Mouse (Mus musculus): Measurements from ENCODE around the gene Hoxc6. TPM values are rescaled to one million over a fixed set of nuclear protein-coding genes. Genes with fewer than 3 reads are reported as not detected.
A peak's percentile ranks its signal among the peaks of the same experiment; 100 is the strongest.

The Hoxc6 gene
- total RNA-seq, 1 experiment = 0.58 TPM

DNA sequence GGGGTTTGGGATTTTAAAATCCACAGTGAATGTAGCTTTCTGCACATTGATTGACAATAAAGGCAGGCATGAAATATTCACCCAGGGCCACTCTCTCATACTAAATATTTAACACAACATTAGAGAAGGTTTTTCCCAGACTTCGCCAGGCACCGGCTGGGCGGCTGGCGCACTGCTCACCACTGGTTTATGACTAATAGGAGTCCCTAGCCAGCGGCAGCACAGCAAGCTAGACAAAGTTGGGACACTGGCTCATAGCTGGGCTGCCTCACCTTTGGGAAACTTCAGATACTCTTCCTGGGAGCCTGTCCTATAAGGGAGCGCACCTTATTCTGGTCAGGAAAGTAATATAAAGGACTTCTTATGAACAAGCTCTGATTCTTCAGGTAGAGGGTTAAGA is 44.5 kb upstream of the Hoxc6 start:
- Histone ChIP-seq H3K27ac (ENCODE audit: insufficient read depth, low read depth, low read length, poor library complexity, severe bottlenecking) (no peak overlapping the region), H3K4me3 (ENCODE audit: insufficient read depth in 1 of 2, low read depth in 1 of 2, low read length in 2 of 2, poor library complexity in 1 of 2, severe bottlenecking in 1 of 2) (no peak overlapping the region), H3K36me3 (ENCODE audit: control insufficient read depth, insufficient read depth, low read length, poor library complexity, severe bottlenecking) (no peaks in the 10 kb centered on the region), H3K4me1 (ENCODE audit: control insufficient read depth in 2 of 2, insufficient read depth in 2 of 2, low read length in 2 of 2, poor library complexity in 1 of 2) (peaks cover 0 to 6% of the 10 kb centered on the region in 2 experiments; a peak in 1 of 4 replicates), H3K9me3 (ENCODE audit: control insufficient read depth, insufficient read depth, low read depth, low read length) (no peaks in the 10 kb centered on the region), H3K9ac (ENCODE audit: insufficient read depth, low read depth, low read length, poor library complexity, severe bottlenecking) (no peak overlapping the region)
- in situ Hi-C loops (cut with MboI; ENCODE audit: low sequenced_read_pairs in 2 of 2, unreplicated experiment in 2 of 2) = no loop called here
- DNase-seq (ENCODE audit: low read depth, low spot score) = no peak
- TF ChIP-seq ZNF384 (IDR thresholded peaks at IDR 0.05; ENCODE audit: low read depth, low read length) (no peak), MAFK (IDR thresholded peaks at IDR 0.05; ENCODE audit: insufficient read depth, low read depth, low read length) (no peak), ZC3H11A (IDR thresholded peaks at IDR 0.05; ENCODE audit: borderline replicate concordance, low read depth, low read length) (no peak), CHD2 (IDR thresholded peaks at IDR 0.05; ENCODE audit: low read depth, low read length) (no peak), HCFC1 (IDR thresholded peaks at IDR 0.05; ENCODE audit: borderline replicate concordance, insufficient read depth, low read length) (no peak)

DNA sequence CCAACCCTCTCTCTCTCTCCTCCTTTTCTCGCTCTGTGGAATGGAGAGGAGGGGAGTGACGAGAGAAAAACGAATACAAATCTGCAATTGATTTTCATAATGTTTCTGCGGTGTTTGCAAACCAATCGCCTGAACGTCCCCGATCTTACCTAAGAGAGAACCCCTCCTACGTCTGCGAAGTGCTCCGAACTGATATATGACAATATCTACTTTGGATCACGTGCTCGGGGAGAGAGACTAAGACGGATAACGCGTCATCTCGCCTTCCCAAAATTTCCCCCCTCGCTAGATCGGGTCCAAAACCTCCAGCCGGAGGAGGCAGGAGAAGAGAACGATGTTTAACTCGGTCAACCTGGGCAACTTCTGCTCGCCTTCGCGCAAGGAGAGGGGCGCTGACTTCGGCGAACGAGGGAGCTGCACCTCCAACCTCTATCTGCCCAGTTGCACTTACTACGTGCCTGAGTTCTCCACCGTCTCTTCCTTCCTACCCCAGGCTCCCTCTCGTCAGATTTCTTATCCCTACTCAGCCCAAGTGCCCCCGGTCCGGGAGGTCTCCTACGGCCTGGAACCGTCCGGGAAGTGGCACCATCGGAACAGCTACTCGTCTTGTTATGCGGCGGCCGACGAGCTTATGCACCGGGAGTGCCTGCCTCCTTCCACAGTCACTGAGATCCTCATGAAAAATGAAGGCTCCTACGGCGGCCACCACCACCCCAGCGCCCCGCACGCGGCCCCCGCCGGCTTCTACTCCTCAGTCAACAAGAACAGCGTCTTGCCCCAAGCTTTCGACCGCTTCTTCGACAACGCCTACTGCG is 43.7 kb upstream of the Hoxc6 start, which contains the start of gene Hoxc11:
TSS of gene Hoxc11 (plus strand) at position 236 of the 815 bp plus-strand sequence.
- peak within 1 kb of the TSS in 1 of 2 experiments; percentile 15; a peak in 2 of 4 replicates for H3K4me3 ChIP-seq (ENCODE audit: insufficient read depth in 1 of 2, low read depth in 1 of 2, low read length in 2 of 2, poor library complexity in 1 of 2, severe bottlenecking in 1 of 2)
- in situ Hi-C loops (cut with MboI; ENCODE audit: low sequenced_read_pairs in 2 of 2, unreplicated experiment in 2 of 2) = no loop called here
- H3K27ac ChIP-seq (ENCODE audit: insufficient read depth, low read depth, low read length, poor library complexity, severe bottlenecking) = no peak within 1 kb of the TSS

DNA sequence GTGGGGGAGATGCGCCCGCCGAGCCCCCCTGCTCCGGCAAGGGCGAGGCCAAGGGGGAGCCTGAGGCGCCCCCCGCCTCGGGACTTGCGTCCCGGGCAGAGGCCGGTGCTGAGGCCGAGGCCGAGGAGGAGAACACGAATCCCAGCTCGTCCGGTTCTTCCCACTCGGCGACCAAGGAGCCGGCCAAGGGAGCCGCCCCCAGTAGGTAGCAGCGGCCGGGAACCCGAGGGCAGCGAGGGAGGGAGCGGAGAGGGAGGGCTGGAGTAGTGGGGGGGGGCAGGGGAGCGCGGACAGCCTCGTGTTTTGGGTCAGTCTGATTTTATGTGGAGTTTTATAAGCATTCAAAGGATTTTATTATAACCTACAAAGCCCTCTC is 43.1 kb upstream of the Hoxc6 start:
- Histone ChIP-seq H3K9me3 (ENCODE audit: control insufficient read depth, insufficient read depth, low read depth, low read length) (no peaks in the 10 kb centered on the region), H3K4me1 (ENCODE audit: control insufficient read depth in 2 of 2, insufficient read depth in 2 of 2, low read length in 2 of 2, poor library complexity in 1 of 2) (peaks cover 0 to 6% of the 10 kb centered on the region in 2 experiments; a peak in 1 of 4 replicates), H3K27ac (ENCODE audit: insufficient read depth, low read depth, low read length, poor library complexity, severe bottlenecking) (no peak overlapping the region), H3K4me3 (ENCODE audit: insufficient read depth in 1 of 2, low read depth in 1 of 2, low read length in 2 of 2, poor library complexity in 1 of 2, severe bottlenecking in 1 of 2) (peak overlapping the region in 1 of 2 experiments; percentile 15; a peak in 2 of 4 replicates), H3K36me3 (ENCODE audit: control insufficient read depth, insufficient read depth, low read length, poor library complexity, severe bottlenecking) (no peaks in the 10 kb centered on the region), H3K9ac (ENCODE audit: insufficient read depth, low read depth, low read length, poor library complexity, severe bottlenecking) (no peak overlapping the region)
- in situ Hi-C loops (cut with MboI; ENCODE audit: low sequenced_read_pairs in 2 of 2, unreplicated experiment in 2 of 2) = no loop called here
- DNase-seq (ENCODE audit: low read depth, low spot score) = no peak
- TF ChIP-seq ZNF384 (IDR thresholded peaks at IDR 0.05; ENCODE audit: low read depth, low read length) (no peak), CHD2 (IDR thresholded peaks at IDR 0.05; ENCODE audit: low read depth, low read length) (no peak), ZC3H11A (IDR thresholded peaks at IDR 0.05; ENCODE audit: borderline replicate concordance, low read depth, low read length) (no peak), MAFK (IDR thresholded peaks at IDR 0.05; ENCODE audit: insufficient read depth, low read depth, low read length) (no peak), HCFC1 (IDR thresholded peaks at IDR 0.05; ENCODE audit: borderline replicate concordance, insufficient read depth, low read length) (no peak)

More for the DNA sequence above, 43.7 kb upstream of the Hoxc6 start, which contains the start of gene Hoxc11:
- H3K4me1 ChIP-seq (ENCODE audit: control insufficient read depth in 2 of 2, insufficient read depth in 2 of 2, low read length in 2 of 2, poor library complexity in 1 of 2) = peaks cover 0 to 6% of the 10 kb centered on the region in 2 experiments; a peak in 1 of 4 replicates
- DNase-seq (ENCODE audit: low read depth, low spot score) = no peak
- H3K9ac ChIP-seq (ENCODE audit: insufficient read depth, low read depth, low read length, poor library complexity, severe bottlenecking) = no peak within 1 kb of the TSS
- TF ChIP-seq HCFC1 (IDR thresholded peaks at IDR 0.05; ENCODE audit: borderline replicate concordance, insufficient read depth, low read length) = 0 out of 2 replicates have a peak, but pooled peaks have one; percentile 39
- TF ChIP-seq MAFK (IDR thresholded peaks at IDR 0.05; ENCODE audit: insufficient read depth, low read depth, low read length) = no peak
- no peaks in the 10 kb centered on the region for H3K9me3 ChIP-seq (ENCODE audit: control insufficient read depth, insufficient read depth, low read depth, low read length)
- no peaks in the 10 kb centered on the region for H3K36me3 ChIP-seq (ENCODE audit: control insufficient read depth, insufficient read depth, low read length, poor library complexity, severe bottlenecking)

DNA sequence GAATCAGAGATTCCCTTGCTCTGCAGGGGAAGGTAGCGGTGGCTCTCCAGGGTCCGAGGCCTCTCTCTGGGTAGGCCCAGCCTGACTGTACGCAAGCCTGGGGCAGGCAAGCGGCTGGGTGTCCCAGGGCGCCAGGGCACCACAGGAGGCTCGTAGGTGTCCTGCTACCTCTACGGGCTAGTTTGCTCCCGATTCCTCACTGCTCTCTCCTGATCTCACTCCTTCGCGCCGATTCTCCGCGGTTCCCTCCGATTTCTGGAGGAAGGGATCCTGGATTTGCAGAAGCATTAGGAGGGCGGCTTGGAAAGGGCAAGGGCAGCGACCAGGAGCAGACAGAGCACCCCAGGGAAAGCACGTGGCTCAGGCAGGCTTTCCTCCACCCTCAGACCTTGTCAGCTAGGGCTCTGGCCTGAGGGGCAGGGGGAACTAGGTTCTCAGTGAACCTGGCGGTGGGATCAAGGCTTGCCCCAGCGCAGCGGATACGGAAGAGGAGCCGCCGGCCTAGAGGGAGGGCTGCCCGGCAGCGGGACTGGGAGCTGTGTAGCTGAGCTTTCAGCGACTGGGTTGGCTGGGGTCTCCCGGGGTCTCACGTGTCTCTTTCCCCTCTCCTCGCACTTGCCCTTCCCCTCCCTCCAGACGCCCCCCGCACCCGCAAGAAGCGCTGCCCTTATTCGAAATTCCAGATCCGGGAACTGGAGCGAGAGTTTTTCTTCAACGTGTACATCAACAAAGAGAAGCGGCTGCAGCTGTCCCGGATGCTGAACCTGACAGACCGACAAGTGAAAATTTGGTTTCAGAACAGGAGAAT is 42.0 kb upstream of the Hoxc6 start:
- in situ Hi-C loops (cut with MboI; ENCODE audit: low sequenced_read_pairs in 2 of 2, unreplicated experiment in 2 of 2) = no loop called here
- Histone ChIP-seq H3K9ac (ENCODE audit: insufficient read depth, low read depth, low read length, poor library complexity, severe bottlenecking) (0 out of 2 replicates have a peak overlapping the region, but pooled peaks have one; percentile 5), H3K4me3 (ENCODE audit: insufficient read depth in 1 of 2, low read depth in 1 of 2, low read length in 2 of 2, poor library complexity in 1 of 2, severe bottlenecking in 1 of 2) (peak overlapping the region; percentile 3 to 4; a peak in 1 of 4 replicates), H3K36me3 (ENCODE audit: control insufficient read depth, insufficient read depth, low read length, poor library complexity, severe bottlenecking) (no peaks in the 10 kb centered on the region), H3K4me1 (ENCODE audit: control insufficient read depth in 2 of 2, insufficient read depth in 2 of 2, low read length in 2 of 2, poor library complexity in 1 of 2) (peaks cover 0 to 6% of the 10 kb centered on the region in 2 experiments; a peak in 1 of 4 replicates), H3K9me3 (ENCODE audit: control insufficient read depth, insufficient read depth, low read depth, low read length) (no peaks in the 10 kb centered on the region), H3K27ac (ENCODE audit: insufficient read depth, low read depth, low read length, poor library complexity, severe bottlenecking) (no peak overlapping the region)
- DNase-seq (ENCODE audit: low read depth, low spot score) = no peak
- no peak for TF ChIP-seq MAFK (IDR thresholded peaks at IDR 0.05; ENCODE audit: insufficient read depth, low read depth, low read length)
- no peak for TF ChIP-seq CHD2 (IDR thresholded peaks at IDR 0.05; ENCODE audit: low read depth, low read length)
- TF ChIP-seq ZC3H11A (IDR thresholded peaks at IDR 0.05; ENCODE audit: borderline replicate concordance, low read depth, low read length) = no peak
- TF ChIP-seq ZNF384 (IDR thresholded peaks at IDR 0.05; ENCODE audit: low read depth, low read length) = no peak

Data from ES-E14 (cell line).